Mouse (Mus musculus) neutrophil, adult 59 days (primary cell): ENCODE data around the gene Olfr768. TPM values are rescaled to one million over a fixed set of nuclear protein-coding genes. Genes with fewer than 3 reads are reported as not detected.

Source experiments
- total RNA-seq, 2 experiments: library from RNA; stranded (reverse); gene quantifications; 1 replicate in 1 of 2; 2 replicates in 1 of 2; pipeline ENCODE4 v1.2.4; 2023

Gene Olfr768
- total RNA-seq, result not detected

DNA sequence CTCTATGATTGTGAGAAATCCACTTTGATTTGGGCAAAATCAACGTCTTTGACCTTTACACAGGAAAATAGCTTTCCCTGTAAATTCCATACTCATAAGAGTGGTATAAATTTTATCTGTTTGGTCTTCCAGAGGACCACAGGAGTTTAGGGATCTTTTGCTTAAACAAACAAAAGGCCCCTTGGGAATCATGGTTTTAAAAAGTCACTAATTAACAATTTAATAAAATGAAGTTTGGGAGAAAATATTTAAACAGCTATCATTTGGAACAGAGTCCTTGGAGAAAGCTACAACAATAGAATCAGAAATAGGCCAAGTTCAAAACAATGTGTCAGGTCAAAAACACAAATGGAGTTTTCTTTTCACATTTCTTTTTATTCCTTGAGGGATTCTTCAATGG, at the start of gene Olfr768:
TSS of gene Olfr768 (minus strand) at position 101 of the 400 bp plus-strand sequence.

DNA sequence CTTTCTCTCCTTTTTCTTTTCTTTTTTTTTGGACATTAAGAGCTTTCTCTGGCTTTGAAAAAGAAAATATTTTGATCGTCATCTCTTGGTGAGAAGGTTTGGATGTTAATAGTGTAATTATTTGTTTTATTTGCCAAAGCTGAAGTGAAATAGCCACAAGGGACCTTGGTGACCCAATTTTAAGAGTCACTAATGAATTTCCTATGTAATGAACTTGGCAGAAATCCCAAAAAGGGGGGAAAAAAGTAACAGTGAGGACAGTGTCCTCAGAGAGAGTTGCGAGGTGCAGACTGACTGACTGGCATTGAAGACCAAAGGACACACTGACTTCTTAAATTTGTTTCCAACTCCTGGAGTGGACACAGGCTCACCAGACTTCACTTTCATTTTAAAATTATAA, 39.7 kb upstream of the Olfr768 start, which contains the start of gene Olfr770:
TSS of gene Olfr770 (minus strand) at position 101 of the 400 bp plus-strand sequence.

DNA sequence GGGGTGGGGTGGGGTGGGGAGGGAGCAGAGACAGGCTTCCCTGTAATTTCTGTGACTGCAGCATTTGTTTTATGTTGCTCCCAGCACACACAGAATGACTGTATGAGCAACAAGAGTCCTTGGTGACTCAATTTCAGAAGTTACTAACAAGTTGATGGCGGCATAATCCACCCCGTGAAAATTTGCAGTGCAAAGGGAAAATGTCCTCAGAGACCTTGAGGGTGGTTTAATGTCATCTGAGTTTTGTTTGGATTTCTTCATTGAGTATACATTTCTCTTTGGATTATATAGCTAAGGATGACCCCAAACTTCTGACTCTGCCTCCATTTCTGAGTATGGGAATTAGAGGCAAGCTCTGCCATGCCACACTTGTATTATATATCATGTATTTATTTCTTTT, 18.6 kb upstream of the Olfr768 start, which contains the start of gene Olfr769:
TSS of gene Olfr769 (minus strand) at position 101 of the 400 bp plus-strand sequence.

DNA sequence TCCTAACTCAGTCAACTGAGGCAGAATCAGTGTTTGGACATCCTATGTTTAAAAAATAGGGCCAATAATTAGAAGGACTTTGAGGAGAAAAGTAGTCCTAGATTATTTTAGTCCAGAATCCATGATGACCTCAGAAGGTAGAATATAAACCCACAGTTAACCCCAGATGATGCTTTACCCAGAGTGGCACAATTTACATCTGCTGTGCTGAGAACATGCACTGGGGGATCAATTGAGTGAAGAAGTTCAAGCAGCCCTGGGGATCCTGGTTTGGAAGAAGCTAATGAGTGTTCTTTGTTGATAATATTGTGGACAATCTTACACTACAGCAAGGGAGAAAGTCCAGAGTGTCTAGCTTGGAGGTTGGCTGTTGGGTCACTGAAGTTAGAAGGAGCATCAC, 16.4 kb downstream of the Olfr768 start, which contains the start of gene Olfr767:
TSS of gene Olfr767 (minus strand) at position 101 of the 400 bp plus-strand sequence.

DNA sequence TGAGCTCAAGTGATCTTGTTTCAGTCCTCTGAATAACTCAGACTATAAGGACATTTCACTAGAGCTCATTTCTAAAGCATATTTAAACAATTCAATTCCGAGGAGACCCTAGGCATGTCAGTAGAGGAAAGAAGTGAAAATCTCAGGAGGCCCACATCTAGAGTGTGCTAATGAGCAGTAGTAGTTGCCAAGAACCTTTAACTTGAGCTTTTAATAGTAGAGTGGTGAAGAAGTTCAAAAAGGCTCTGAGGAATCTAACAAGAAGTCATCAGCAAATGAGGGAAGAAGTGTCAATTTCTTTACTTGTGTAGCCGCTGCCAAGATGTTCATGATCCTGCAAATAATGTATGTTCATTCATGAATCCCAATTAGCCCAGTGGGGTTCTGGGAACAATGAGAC, 30.3 kb downstream of the Olfr768 start, which contains the start of gene Olfr766-ps1:
TSS of gene Olfr766-ps1 (minus strand) at position 101 of the 400 bp plus-strand sequence.

DNA sequence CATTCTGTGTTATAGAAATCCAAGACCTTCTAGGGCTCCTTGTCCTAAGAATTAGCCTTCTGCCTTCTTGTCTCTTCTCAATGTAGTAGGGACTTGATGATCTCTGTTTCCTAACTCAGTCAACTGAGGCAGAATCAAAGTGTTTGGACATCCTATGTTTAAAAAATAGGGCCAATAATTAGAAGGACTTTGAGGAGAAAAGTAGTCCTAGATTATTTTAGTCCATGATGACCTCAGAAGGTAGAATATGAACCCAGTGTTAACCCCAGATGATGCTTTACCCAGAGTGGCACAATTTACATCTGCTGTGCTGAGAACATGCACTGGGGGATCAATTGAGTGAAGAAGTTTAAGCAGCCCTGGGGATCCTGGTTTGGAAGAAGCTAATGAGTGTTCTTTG, 49.3 kb downstream of the Olfr768 start, which contains the start of gene Olfr765:
TSS of gene Olfr765 (minus strand) at position 101 of the 400 bp plus-strand sequence.

Other genes starting within 250 kb of the Olfr768 start
- under 1 TPM; 0.15 to 0.20 TPM for gene Gdf11, start 207.7 kb downstream of the Olfr768 start, total RNA-seq
- 100 to 1,000 TPM; 129 to 165 TPM for gene Cd63, start 198.4 kb downstream of the Olfr768 start, total RNA-seq
- 1 to 10 TPM; 5.5 to 6.2 TPM for gene Rdh5, start 176.5 kb downstream of the Olfr768 start, total RNA-seq
- 100 to 1,000 TPM; 100 to 105 TPM for gene Bloc1s1, start 175.3 kb downstream of the Olfr768 start, total RNA-seq
- gene Itga7, start 165.6 kb downstream of the Olfr768 start, total RNA-seq, result under 1 TPM; 0.13 to 0.42 TPM
- gene Mettl7b, start 138.4 kb downstream of the Olfr768 start, total RNA-seq, result not detected
- not detected for gene Olfr9, start 109.9 kb downstream of the Olfr768 start, total RNA-seq
- not detected for gene Olfr763, start 88.6 kb downstream of the Olfr768 start, total RNA-seq
- gene Olfr764-ps1, start 59.5 kb downstream of the Olfr768 start, total RNA-seq, result not detected
- not detected for gene Olfr765, start 49.4 kb downstream of the Olfr768 start, total RNA-seq
- not detected for gene Olfr766-ps1, start 30.4 kb downstream of the Olfr768 start, total RNA-seq
- gene Olfr767, start 16.5 kb downstream of the Olfr768 start, total RNA-seq, result not detected
- not detected for gene Olfr769, start 18.5 kb upstream of the Olfr768 start, total RNA-seq
- not detected for gene Olfr770, start 39.6 kb upstream of the Olfr768 start, total RNA-seq
- not detected for gene Olfr771, start 65.4 kb upstream of the Olfr768 start, total RNA-seq
- not detected for gene Olfr772, start 78.5 kb upstream of the Olfr768 start, total RNA-seq
- not detected for gene Olfr773, start 88.0 kb upstream of the Olfr768 start, total RNA-seq
- not detected for gene Olfr774, start 136.8 kb upstream of the Olfr768 start, total RNA-seq
- gene Olfr775, start 149.0 kb upstream of the Olfr768 start, total RNA-seq, result not detected
- not detected for gene Olfr776, start 159.8 kb upstream of the Olfr768 start, total RNA-seq
- gene Olfr777, start 172.1 kb upstream of the Olfr768 start, total RNA-seq, result not detected
- gene Olfr780, start 218.7 kb upstream of the Olfr768 start, total RNA-seq, result not detected
- not detected for gene Olfr781, start 229.5 kb upstream of the Olfr768 start, total RNA-seq
- gene Olfr782, start 249.5 kb upstream of the Olfr768 start, total RNA-seq, result not detected